Mouse (Mus musculus) C2C12 (cell line): ENCODE results near the gene Cd36. TPM values are rescaled to one million over a fixed set of nuclear protein-coding genes. Genes with fewer than 3 reads are reported as not detected.
"Not testable (repeated sequence)": the region's sequence is repeated elsewhere in the genome, so short reads cannot be mapped to it uniquely, and the experiment has no call there.

Source experiments
- H3K27me3 ChIP-seq: one replicate; pipeline ENCODE4 v1.6.1; 2011; ENCODE audit not compliant: control insufficient read depth, insufficient read depth, insufficient read length
- H3K36me3 ChIP-seq: one replicate; pipeline ENCODE4 v1.6.1; 2011; ENCODE audit not compliant: control insufficient read depth, insufficient read depth
- H3K4me3 ChIP-seq: one replicate; pipeline ENCODE4 v1.5.1; 2011; ENCODE audit warnings: mild to moderate bottlenecking, control low read depth; ENCODE audit not compliant: poor library complexity, insufficient read depth, severe bottlenecking
- H3K79me2 ChIP-seq: one replicate; pipeline ENCODE4 v1.6.1; 2011; ENCODE audit not compliant: control insufficient read depth, insufficient read depth
- H3K79me3 ChIP-seq: one replicate; pipeline ENCODE4 v1.6.1; 2011; ENCODE audit warnings: low read depth, control low read depth
- H3ac ChIP-seq: one replicate; pipeline ENCODE3; 2011; ENCODE audit warnings: low read depth; ENCODE audit not compliant: control insufficient read depth, insufficient read length
- CEBPB ChIP-seq: IDR thresholded peaks from one replicate; pipeline ENCODE4 v1.6.1; 2011; ENCODE audit warnings: low read depth, mild to moderate bottlenecking, control low read depth, moderate library complexity
- CTCF ChIP-seq: IDR thresholded peaks from one replicate; pipeline ENCODE4 v1.5.1; 2011; ENCODE audit not compliant: control insufficient read depth, insufficient read depth, insufficient read length
- FOSL1 ChIP-seq: IDR thresholded peaks from one replicate; pipeline ENCODE4 v1.8.0; 2011; ENCODE audit warnings: mild to moderate bottlenecking, low read length; ENCODE audit not compliant: poor library complexity, insufficient read depth, severe bottlenecking
- MAX ChIP-seq: IDR thresholded peaks from one replicate; pipeline ENCODE4 v1.6.1; 2011; ENCODE audit warnings: mild to moderate bottlenecking, control low read depth
- MYOD1 ChIP-seq: IDR thresholded peaks from one replicate; pipeline ENCODE4 v1.6.1; 2011; ENCODE audit warnings: low read depth; ENCODE audit not compliant: control insufficient read depth, insufficient read length
- MYOG ChIP-seq: IDR thresholded peaks from one replicate; pipeline ENCODE4 v1.6.1; 2011; ENCODE audit not compliant: control insufficient read depth, insufficient read length; ENCODE audit errors: extremely low read depth
- USF1 ChIP-seq: IDR thresholded peaks from one replicate; pipeline ENCODE4 v1.6.1; 2011; ENCODE audit warnings: low read depth, mild to moderate bottlenecking, control low read depth, moderate library complexity
- polyA plus RNA-seq: library from polyadenylated mRNA; unstranded; fragments of >200 nt; fragmentation: generic; extraction: Trizol; gene quantifications from one replicate; pipeline ENCODE4 v1.2.1, GENCODE M21; 2012; ENCODE audit warnings: missing spikeins

Gene Cd36
- polyA plus RNA-seq, 1 experiment = 0.01 TPM

- H3ac ChIP-seq = no peak overlapping the region
- H3K27me3 ChIP-seq = no peaks in the 10 kb centered on the region
- H3K36me3 ChIP-seq = no peaks in the 10 kb centered on the region
- no peak for TF ChIP-seq CTCF
- TF ChIP-seq MAX = no peak
- TF ChIP-seq USF1 = no peak
- TF ChIP-seq MYOG = no peak
- no peak for TF ChIP-seq FOSL1
- no peak for TF ChIP-seq CEBPB
- no peak for TF ChIP-seq MYOD1
- no peak overlapping the region for H3K4me3 ChIP-seq
- H3K79me2 ChIP-seq = no peaks in the 10 kb centered on the region
- no peaks in the 10 kb centered on the region for H3K79me3 ChIP-seq
These were observed 35.0 kb upstream of the Cd36 start for GRCm38 (mm10) chr5:17923648-17924047.

DNA sequence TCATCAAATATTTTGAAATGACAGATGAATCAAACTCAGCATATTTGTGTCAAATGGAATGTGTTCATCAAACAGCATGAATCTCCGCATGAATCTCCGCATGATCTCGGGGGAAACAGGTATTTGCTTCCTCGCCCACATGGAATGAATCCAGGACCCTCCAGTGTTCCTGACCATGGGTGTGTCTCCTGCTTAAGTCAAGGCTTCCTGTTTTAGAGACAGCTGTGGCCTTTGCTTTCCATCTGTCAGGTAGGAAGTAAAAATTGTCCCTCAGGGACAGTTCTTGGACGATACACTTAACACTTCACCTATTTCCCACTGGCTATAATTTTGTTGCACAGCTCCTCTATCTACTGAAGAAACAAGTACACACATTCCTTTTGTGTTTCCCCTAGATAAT lies 30.4 kb upstream of the Cd36 start:
- H3ac ChIP-seq = no peak overlapping the region
- no peaks in the 10 kb centered on the region for H3K27me3 ChIP-seq
- TF ChIP-seq CTCF (no peak), FOSL1 (no peak), USF1 (no peak), MAX (no peak), MYOG (no peak), CEBPB (no peak)
- no peaks in the 10 kb centered on the region for H3K79me3 ChIP-seq
- H3K79me2 ChIP-seq = no peaks in the 10 kb centered on the region
- no peaks in the 10 kb centered on the region for H3K36me3 ChIP-seq
- no peak overlapping the region for H3K4me3 ChIP-seq

GRCm38 (mm10) chr5:17904766-17905165 lies 16.2 kb upstream of the Cd36 start:
- no peak overlapping the region for H3K4me3 ChIP-seq
- TF ChIP-seq MAX (no peak), CTCF (no peak), USF1 (no peak), MYOG (no peak), MYOD1 (no peak), FOSL1 (no peak), CEBPB (no peak)
- no peaks in the 10 kb centered on the region for H3K27me3 ChIP-seq
- H3K79me2 ChIP-seq = no peaks in the 10 kb centered on the region
- H3K36me3 ChIP-seq = no peaks in the 10 kb centered on the region
- no peaks in the 10 kb centered on the region for H3K79me3 ChIP-seq
- no peak overlapping the region for H3ac ChIP-seq

GRCm38 (mm10) chr5:17898948-17899347 lies 10.3 kb upstream of the Cd36 start:
- no peaks in the 10 kb centered on the region for H3K79me2 ChIP-seq

DNA sequence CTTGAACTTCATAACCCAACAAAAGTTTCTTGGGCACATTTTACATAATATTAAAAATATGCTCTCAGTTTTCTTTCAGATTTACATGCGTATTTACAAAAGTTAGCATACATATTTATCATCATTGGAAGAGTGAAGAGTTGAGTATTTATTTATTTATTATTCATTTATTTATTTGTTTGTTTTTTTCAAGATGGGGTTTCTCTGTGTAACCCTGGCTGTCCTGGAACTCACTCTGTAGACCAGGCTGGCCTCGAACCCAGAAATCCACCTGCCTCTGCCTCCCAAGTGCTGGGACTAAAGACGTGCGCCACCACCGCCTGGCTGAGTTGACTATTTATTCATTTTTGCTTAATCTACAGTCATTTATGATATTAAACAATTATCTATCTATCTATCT lies 9.0 kb upstream of the Cd36 start:
- not testable (repeated sequence) for H3K4me3 ChIP-seq, H3K79me2 ChIP-seq, H3K79me3 ChIP-seq, H3K36me3 ChIP-seq, H3K27me3 ChIP-seq, H3ac ChIP-seq

More at GRCm38 (mm10) chr5:17898948-17899347, 10.3 kb upstream of the Cd36 start:
- Histone ChIP-seq H3K79me3 (no peaks in the 10 kb centered on the region), H3K27me3 (no peaks in the 10 kb centered on the region), H3K4me3 (no peak overlapping the region), H3K36me3 (no peaks in the 10 kb centered on the region), H3ac (no peak overlapping the region)
- TF ChIP-seq FOSL1 = no peak
- TF ChIP-seq MYOG = no peak

- no peaks in the 10 kb centered on the region for H3K79me2 ChIP-seq
These were observed 5.1 kb upstream of the Cd36 start for GRCm38 (mm10) chr5:17893577-17894172.

More at GRCm38 (mm10) chr5:17893577-17894172, 5.1 kb upstream of the Cd36 start:
- Histone ChIP-seq H3K36me3 (no peaks in the 10 kb centered on the region), H3K79me3 (no peaks in the 10 kb centered on the region), H3K4me3 (no peak overlapping the region), H3K27me3 (no peaks in the 10 kb centered on the region), H3ac (no peak overlapping the region)
- TF ChIP-seq USF1 = no peak
- TF ChIP-seq MAX = no peak
- TF ChIP-seq MYOG = no peak
- TF ChIP-seq CTCF = no peak
- TF ChIP-seq CEBPB = no peak
- no peak for TF ChIP-seq FOSL1
- no peak for TF ChIP-seq MYOD1
